Mouse (Mus musculus): ENCODE data around the gene Hhipl1. TPM values are rescaled to one million over a fixed set of nuclear protein-coding genes. Genes with fewer than 3 reads are reported as not detected.
A peak's percentile ranks its signal among the peaks of the same experiment; 100 is the strongest.

Gene Hhipl1
- 0.43 and 0.53 TPM in 2 replicates for polyA plus RNA-seq (2015; fragmentation: Nextera tagmentation; extraction: Ambion mirVana)

GRCm38 (mm10) chr12:108305812-108306794, at the start of gene Hhipl1:
TSS of gene Hhipl1 (plus strand) at chr12:108306270.
- 3% methylated on average over 67 of the region's 67 CpGs for WGBS
- no peak within 1 kb of the TSS for H3K27ac ChIP-seq (ENCODE audit: low read length)
- no peaks in the 10 kb centered on the region for H3K9me3 ChIP-seq (ENCODE audit: control insufficient read depth, low read length)
- H3K4me1 ChIP-seq (ENCODE audit: control insufficient read depth, insufficient read depth, low read length) = peaks cover 5% of the 10 kb centered on the region; the same call in 1 of the 2 replicates
- H3K4me3 ChIP-seq (ENCODE audit: low read length) = peak within 1 kb of the TSS; percentile 65
- H3K27me3 ChIP-seq (replicated peaks; ENCODE audit: control insufficient read depth, insufficient read depth, low read length) = no peaks in the 10 kb centered on the region; the same call in 1 of the 2 replicates
- peak within 1 kb of the TSS; percentile 98 for H3K4me2 ChIP-seq (ENCODE audit: low read depth, low read length)
- H3K36me3 ChIP-seq (ENCODE audit: control insufficient read depth, insufficient read depth, low read length) = no peaks in the 10 kb centered on the region
- ATAC-seq = peak; percentile 69
- H3K9ac ChIP-seq (ENCODE audit: low read depth, low read length) = peak within 1 kb of the TSS; percentile 84

GRCm38 (mm10) chr12:108256734-108257133, 49.3 kb upstream of the Hhipl1 start:
- peaks cover 51% of the 10 kb centered on the region for H3K4me1 ChIP-seq (ENCODE audit: control insufficient read depth, insufficient read depth, low read length)
- no peak overlapping the region for H3K27ac ChIP-seq (ENCODE audit: low read length)
- no peak overlapping the region for H3K9ac ChIP-seq (ENCODE audit: low read depth, low read length)
- no peaks in the 10 kb centered on the region for H3K36me3 ChIP-seq (ENCODE audit: control insufficient read depth, insufficient read depth, low read length)
- no peaks in the 10 kb centered on the region for H3K9me3 ChIP-seq (ENCODE audit: control insufficient read depth, low read length)
- no peak overlapping the region for H3K4me3 ChIP-seq (ENCODE audit: low read length)
- ATAC-seq = no peak
- no peaks in the 10 kb centered on the region for H3K27me3 ChIP-seq (replicated peaks; ENCODE audit: control insufficient read depth, insufficient read depth, low read length)
- no peak overlapping the region for H3K4me2 ChIP-seq (ENCODE audit: low read depth, low read length)
- WGBS = 66% methylated on average over 10 of the region's 10 CpGs

DNA sequence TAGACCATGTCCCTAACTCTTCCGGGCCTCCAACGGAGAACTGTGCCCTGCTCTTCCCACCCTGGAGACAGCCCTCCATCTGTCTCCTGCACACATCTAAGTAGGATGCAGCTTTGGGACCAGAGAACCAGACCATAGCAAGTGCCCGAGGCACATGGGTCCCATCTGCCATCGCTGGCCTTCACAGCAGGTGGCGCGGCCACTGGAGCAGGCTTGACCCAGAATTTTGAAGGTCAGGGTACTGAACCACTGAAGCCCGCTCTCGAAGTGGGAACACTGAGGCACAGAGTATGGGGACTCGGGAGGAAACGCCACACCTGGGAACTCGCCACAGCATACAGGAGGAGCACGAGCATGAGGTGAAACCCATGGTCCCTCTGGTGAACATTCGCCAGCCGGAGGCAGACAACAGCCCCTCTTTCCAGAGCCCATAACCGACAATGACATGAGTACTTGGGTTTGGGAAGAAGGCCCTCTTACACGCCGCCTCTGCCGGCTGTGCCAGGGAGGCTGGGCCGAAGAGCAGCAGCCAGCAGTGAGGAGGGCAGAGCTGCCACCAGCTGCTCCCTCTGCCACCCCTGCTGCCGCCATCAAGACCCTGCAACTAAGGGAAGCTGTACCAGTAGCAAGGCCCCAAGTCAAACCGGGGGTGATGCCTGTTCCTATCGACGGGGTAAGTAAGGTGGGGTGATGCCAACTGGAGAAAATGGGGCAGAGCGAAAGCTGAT, 46.6 kb upstream of the Hhipl1 start:
- no peak overlapping the region for H3K27ac ChIP-seq (ENCODE audit: low read length)
- H3K27me3 ChIP-seq (replicated peaks; ENCODE audit: control insufficient read depth, insufficient read depth, low read length) = no peaks in the 10 kb centered on the region
- no peak overlapping the region for H3K4me3 ChIP-seq (ENCODE audit: low read length)
- H3K4me2 ChIP-seq (ENCODE audit: low read depth, low read length) = no peak overlapping the region
- no peak for ATAC-seq
- H3K4me1 ChIP-seq (ENCODE audit: control insufficient read depth, insufficient read depth, low read length) = peaks cover 41% of the 10 kb centered on the region
- WGBS = 88% methylated on average over 24 of the region's 24 CpGs
- H3K9ac ChIP-seq (ENCODE audit: low read depth, low read length) = no peak overlapping the region
- H3K9me3 ChIP-seq (ENCODE audit: control insufficient read depth, low read length) = no peaks in the 10 kb centered on the region
- H3K36me3 ChIP-seq (ENCODE audit: control insufficient read depth, insufficient read depth, low read length) = no peaks in the 10 kb centered on the region

GRCm38 (mm10) chr12:108260950-108261349, 45.1 kb upstream of the Hhipl1 start:
- no peaks in the 10 kb centered on the region for H3K36me3 ChIP-seq (ENCODE audit: control insufficient read depth, insufficient read depth, low read length)
- no peak overlapping the region for H3K27ac ChIP-seq (ENCODE audit: low read length)
- H3K4me3 ChIP-seq (ENCODE audit: low read length) = no peak overlapping the region
- no peak overlapping the region for H3K9ac ChIP-seq (ENCODE audit: low read depth, low read length)
- no peak overlapping the region for H3K4me2 ChIP-seq (ENCODE audit: low read depth, low read length)
- peaks cover 46% of the 10 kb centered on the region for H3K4me1 ChIP-seq (ENCODE audit: control insufficient read depth, insufficient read depth, low read length)
- WGBS = 87% methylated on average over 12 of the region's 12 CpGs
- H3K9me3 ChIP-seq (ENCODE audit: control insufficient read depth, low read length) = no peaks in the 10 kb centered on the region
- no peaks in the 10 kb centered on the region for H3K27me3 ChIP-seq (replicated peaks; ENCODE audit: control insufficient read depth, insufficient read depth, low read length)
- no peak for ATAC-seq

DNA sequence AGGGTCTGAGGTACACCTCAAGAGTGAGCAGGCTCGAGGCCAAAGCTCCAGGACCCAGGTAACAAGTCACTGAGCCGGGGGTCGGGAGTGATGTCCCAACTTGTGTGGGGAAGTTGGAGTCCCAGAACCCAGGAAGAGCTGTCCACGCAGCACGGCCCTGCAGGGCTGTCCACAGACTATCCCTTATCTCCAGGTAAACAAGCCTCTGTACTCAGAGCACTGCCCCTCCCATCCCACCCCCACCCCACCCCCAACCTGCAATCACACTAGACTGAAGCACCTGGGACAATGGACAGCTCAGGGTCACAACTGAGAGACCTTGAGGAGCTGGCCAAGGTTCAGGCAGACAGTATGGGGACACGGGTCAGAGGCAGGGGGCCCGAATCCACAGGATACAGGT, 41.2 kb upstream of the Hhipl1 start:
- no peak overlapping the region; the same call in 1 of the 2 replicates for H3K9ac ChIP-seq (ENCODE audit: low read depth, low read length)
- peak; percentile 32 for ATAC-seq
- 53% methylated on average over 7 of the region's 7 CpGs for WGBS

DNA sequence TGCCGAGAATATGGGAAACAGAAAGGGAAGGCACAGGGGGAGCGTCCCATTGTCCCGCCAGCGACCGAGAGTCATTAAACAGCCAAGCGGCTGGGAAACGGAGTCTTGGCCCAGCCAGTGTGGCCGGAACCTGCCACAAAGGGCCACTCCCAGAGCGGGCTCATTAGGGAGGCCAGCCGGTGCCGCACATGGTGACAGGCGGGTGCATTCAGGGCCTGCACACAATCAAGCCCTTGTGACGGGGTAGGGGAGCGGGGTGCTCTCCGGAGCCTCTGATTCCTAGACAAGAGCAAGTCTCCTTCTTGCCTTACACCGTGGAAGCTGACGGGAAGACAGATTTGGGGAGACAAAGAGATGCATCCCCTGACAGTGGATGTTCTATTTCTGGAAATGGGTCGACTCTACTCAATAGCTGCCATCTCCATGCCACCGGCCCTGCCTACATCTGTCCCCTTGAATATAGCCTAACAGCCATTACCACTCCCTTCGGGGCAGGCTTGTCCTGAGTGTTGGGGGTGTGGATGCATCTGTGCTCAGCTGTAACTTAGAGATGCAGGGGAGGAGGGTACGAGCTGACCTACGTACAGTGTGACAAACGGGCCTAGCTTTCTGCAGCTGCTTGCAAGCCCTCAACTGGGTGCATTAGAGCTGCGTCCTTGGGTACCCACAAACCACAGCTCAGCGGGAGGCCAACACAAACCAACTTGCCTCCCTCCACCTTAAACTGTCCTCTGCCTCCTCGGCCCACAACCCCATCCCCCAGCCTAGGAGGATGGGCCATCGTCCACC, 40.0 kb upstream of the Hhipl1 start:
- Histone ChIP-seq H3K27ac (ENCODE audit: low read length) (peak overlapping the region; percentile 76), H3K4me3 (ENCODE audit: low read length) (peak overlapping the region; percentile 18), H3K9me3 (ENCODE audit: control insufficient read depth, low read length) (no peaks in the 10 kb centered on the region), H3K27me3 (replicated peaks; ENCODE audit: control insufficient read depth, insufficient read depth, low read length) (no peaks in the 10 kb centered on the region), H3K4me2 (ENCODE audit: low read depth, low read length) (peak overlapping the region; percentile 37), H3K9ac (ENCODE audit: low read depth, low read length) (peak overlapping the region; percentile 56), H3K4me1 (ENCODE audit: control insufficient read depth, insufficient read depth, low read length) (peaks cover 68% of the 10 kb centered on the region), H3K36me3 (ENCODE audit: control insufficient read depth, insufficient read depth, low read length) (no peaks in the 10 kb centered on the region)
- WGBS = 26% methylated on average over 27 of the region's 27 CpGs
- peak; percentile 30 for ATAC-seq

More for the DNA sequence above, 41.2 kb upstream of the Hhipl1 start:
- no peaks in the 10 kb centered on the region for H3K36me3 ChIP-seq (ENCODE audit: control insufficient read depth, insufficient read depth, low read length)
- no peaks in the 10 kb centered on the region for H3K9me3 ChIP-seq (ENCODE audit: control insufficient read depth, low read length)
- peak overlapping the region; percentile 76; the same call in 1 of the 2 replicates for H3K27ac ChIP-seq (ENCODE audit: low read length)
- H3K4me1 ChIP-seq (ENCODE audit: control insufficient read depth, insufficient read depth, low read length) = peaks cover 63% of the 10 kb centered on the region
- H3K4me3 ChIP-seq (ENCODE audit: low read length) = no peak overlapping the region
- H3K4me2 ChIP-seq (ENCODE audit: low read depth, low read length) = no peak overlapping the region
- H3K27me3 ChIP-seq (replicated peaks; ENCODE audit: control insufficient read depth, insufficient read depth, low read length) = no peaks in the 10 kb centered on the region

DNA sequence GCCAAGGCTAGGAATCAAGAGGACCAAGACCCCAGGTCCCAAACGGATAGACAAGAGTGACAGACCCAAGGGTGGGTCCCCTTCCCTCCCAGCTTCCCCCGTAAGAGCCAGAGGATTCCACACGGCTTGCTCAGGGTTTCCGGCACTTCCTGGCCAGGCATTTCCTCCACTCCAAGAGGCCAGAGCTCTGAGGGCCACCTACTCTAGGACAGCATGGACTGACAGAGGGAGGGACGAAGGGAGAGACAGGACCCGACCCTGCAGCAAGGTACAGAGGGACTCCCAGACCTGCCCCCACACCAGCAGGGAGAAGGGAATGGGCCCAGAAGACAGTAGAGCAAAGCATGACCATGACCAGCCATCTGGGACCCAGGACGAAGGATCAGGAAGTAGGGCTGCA, 38.4 kb upstream of the Hhipl1 start:
- H3K4me2 ChIP-seq (ENCODE audit: low read depth, low read length) = no peak overlapping the region
- 60% methylated on average over 7 of the region's 7 CpGs for WGBS
- H3K9ac ChIP-seq (ENCODE audit: low read depth, low read length) = peak overlapping the region; percentile 25; the same call in 1 of the 2 replicates

DNA sequence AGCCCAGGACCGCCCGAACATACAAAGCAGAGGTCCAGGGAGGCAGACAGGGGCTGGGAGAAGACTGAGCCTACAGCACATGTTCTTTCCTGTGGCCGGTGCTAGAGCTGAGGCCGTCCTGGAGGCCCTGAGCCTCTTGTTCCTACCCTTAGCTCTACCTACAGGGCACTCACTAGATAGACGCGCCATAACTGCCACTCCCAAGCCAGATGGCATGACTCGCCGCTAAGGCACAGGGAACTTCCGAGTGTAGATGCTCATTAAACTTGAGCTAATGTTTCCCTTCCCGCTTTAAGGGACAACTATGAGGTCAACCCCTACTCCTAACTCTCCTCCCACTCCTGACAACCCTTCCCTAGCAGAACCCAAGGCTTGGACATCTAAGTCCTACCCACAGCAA, 37.1 kb upstream of the Hhipl1 start:
- no peak overlapping the region for H3K9ac ChIP-seq (ENCODE audit: low read depth, low read length)
- no peaks in the 10 kb centered on the region for H3K27me3 ChIP-seq (replicated peaks; ENCODE audit: control insufficient read depth, insufficient read depth, low read length)
- H3K36me3 ChIP-seq (ENCODE audit: control insufficient read depth, insufficient read depth, low read length) = peaks cover 3% of the 10 kb centered on the region; the same call in 1 of the 2 replicates
- H3K4me2 ChIP-seq (ENCODE audit: low read depth, low read length) = 0 out of 2 replicates have a peak overlapping the region, but pooled peaks have one; percentile 24
- no peak overlapping the region for H3K4me3 ChIP-seq (ENCODE audit: low read length)
- WGBS = 72% methylated on average over 10 of the region's 10 CpGs
- H3K9me3 ChIP-seq (ENCODE audit: control insufficient read depth, low read length) = no peaks in the 10 kb centered on the region
- ATAC-seq = no peak
- peaks cover 87% of the 10 kb centered on the region for H3K4me1 ChIP-seq (ENCODE audit: control insufficient read depth, insufficient read depth, low read length)
- peak overlapping the region; percentile 78 for H3K27ac ChIP-seq (ENCODE audit: low read length)

More for the DNA sequence above, 38.4 kb upstream of the Hhipl1 start:
- H3K4me3 ChIP-seq (ENCODE audit: low read length) = no peak overlapping the region
- H3K27me3 ChIP-seq (replicated peaks; ENCODE audit: control insufficient read depth, insufficient read depth, low read length) = no peaks in the 10 kb centered on the region
- peaks cover 3% of the 10 kb centered on the region; the same call in 1 of the 2 replicates for H3K36me3 ChIP-seq (ENCODE audit: control insufficient read depth, insufficient read depth, low read length)
- H3K27ac ChIP-seq (ENCODE audit: low read length) = peak overlapping the region; percentile 53
- peaks cover 78% of the 10 kb centered on the region for H3K4me1 ChIP-seq (ENCODE audit: control insufficient read depth, insufficient read depth, low read length)
- ATAC-seq = peak; percentile 17
- H3K9me3 ChIP-seq (ENCODE audit: control insufficient read depth, low read length) = no peaks in the 10 kb centered on the region

All from intestine, embryonic 16.5 days (tissue).